Mouse (Mus musculus): ENCODE results near the gene Amy2a1. TPM values are rescaled to one million over a fixed set of nuclear protein-coding genes. Genes with fewer than 3 reads are reported as not detected.
"Not testable (repeated sequence)": the region's sequence is repeated elsewhere in the genome, so short reads cannot be mapped to it uniquely, and the experiment has no call there.

The Amy2a1 gene
- not detected for total RNA-seq (2022)

GRCm38 (mm10) chr3:113532328-113532727 lies at the start of gene Amy2a1:
TSS of gene Amy2a1 (minus strand) at chr3:113532428.
- DNase-seq, result not testable (repeated sequence)

DNA sequence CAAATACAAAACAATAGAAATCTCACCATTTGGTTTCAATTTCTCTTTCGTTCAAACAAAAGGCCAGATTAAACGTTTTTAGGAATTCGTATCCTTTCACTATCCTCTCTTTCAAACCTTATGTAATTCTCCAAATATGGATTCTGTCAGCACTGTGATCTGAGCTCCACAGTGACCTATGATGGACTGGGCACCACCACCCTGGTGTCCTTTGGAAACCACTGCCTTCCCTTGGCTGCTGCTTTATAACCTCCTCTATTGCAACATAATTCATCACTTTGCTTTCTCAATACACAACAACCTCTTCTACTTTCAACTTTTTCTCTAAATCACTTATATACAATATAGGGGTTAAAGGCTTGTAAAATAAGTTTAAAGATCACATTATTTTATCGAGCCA lies 42.4 kb upstream of the Amy2a1 start:
- peak; percentile 19 for DNase-seq

GRCm38 (mm10) chr3:113574138-113574537 lies 41.9 kb upstream of the Amy2a1 start:
- DNase-seq, result no peak

DNA sequence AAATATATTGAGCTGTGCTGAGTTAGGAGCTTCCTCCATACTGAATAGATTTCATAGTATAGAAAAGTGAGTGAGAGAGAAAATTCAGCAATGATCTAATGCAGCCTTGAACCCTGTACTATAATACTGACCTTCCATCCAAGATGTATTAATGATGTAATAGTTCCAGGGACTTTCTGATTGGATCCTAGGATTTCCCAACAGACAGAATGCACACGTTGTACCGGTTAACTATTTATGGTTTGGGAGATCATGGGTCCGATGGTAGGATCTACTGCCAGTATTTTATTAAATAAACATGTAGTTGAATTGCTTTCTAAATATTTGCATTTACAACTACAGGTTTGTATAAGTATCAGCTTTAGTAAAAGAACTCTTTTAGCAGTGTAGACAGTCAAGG lies 39.9 kb upstream of the Amy2a1 start:
- DNase-seq, result no peak

- DNase-seq, result no peak
Measured at GRCm38 (mm10) chr3:113539692-113540091, 7.5 kb upstream of the Amy2a1 start.

Other genes starting within 250 kb of the Amy2a1 start
- not detected for gene Amy2a4, start 241.0 kb downstream of the Amy2a1 start, total RNA-seq (2022)
- not detected for gene Amy2a3, start 208.4 kb downstream of the Amy2a1 start, total RNA-seq (2022)
- gene Amy2a2, start 175.8 kb downstream of the Amy2a1 start, total RNA-seq (2022), result not detected
- gene Amy1, start 74.3 kb upstream of the Amy2a1 start, total RNA-seq (2022), result 10 to 100 TPM; 14.1 to 39.6 (median 29.0) TPM
- gene Rnpc3, start 97.7 kb upstream of the Amy2a1 start, total RNA-seq (2022), result 10 to 100 TPM; 22.6 to 33.8 (median 27.2) TPM

All from adrenal gland, adult 8-10 months (tissue).